Mouse (Mus musculus): ENCODE measurements around the gene Slc4a8. TPM values are rescaled to one million over a fixed set of nuclear protein-coding genes. Genes with fewer than 3 reads are reported as not detected.

Gene Slc4a8
- polyA plus RNA-seq, 1 experiment: 13.3 TPM

- no peak for TF ChIP-seq USF1 (IDR thresholded peaks at IDR 0.05; ENCODE audit: low read depth)
- TF ChIP-seq POLR2AphosphoS2 (IDR thresholded peaks at IDR 0.05; ENCODE audit: insufficient read length, low read depth): no peak
- TF ChIP-seq TCF3 (IDR thresholded peaks at IDR 0.05; ENCODE audit: insufficient read length, low read depth): no peak
- no peak for TF ChIP-seq MAX (IDR thresholded peaks at IDR 0.05; ENCODE audit: low read depth)
- TF ChIP-seq REST (IDR thresholded peaks at IDR 0.05; ENCODE audit: insufficient read depth, insufficient read length): no peak
- no peak for TF ChIP-seq CEBPB (IDR thresholded peaks at IDR 0.05; ENCODE audit: insufficient read depth, poor library complexity, severe bottlenecking)
- TF ChIP-seq POLR2A (IDR thresholded peaks at IDR 0.05; ENCODE audit: insufficient read length, low read depth): no peak
- TF ChIP-seq SRF (IDR thresholded peaks at IDR 0.05; ENCODE audit: control insufficient read depth, insufficient read length, low read depth): no peak
- TF ChIP-seq MYOD1 (IDR thresholded peaks at IDR 0.05; ENCODE audit: control insufficient read depth in 1 of 3, insufficient read length in 2 of 3, low read depth in 2 of 3): no peak
- TF ChIP-seq MYOG (IDR thresholded peaks at IDR 0.05; ENCODE audit: control insufficient read depth in 1 of 3, insufficient read depth in 1 of 3, insufficient read length in 2 of 3, low read depth in 2 of 3): no peak
- TF ChIP-seq E2F4 (IDR thresholded peaks at IDR 0.05; ENCODE audit: insufficient read depth): no peak
- no peak overlapping the region for H3K4me3 ChIP-seq
Measured at GRCm38 (mm10) chr15:100759286-100759685, 2.3 kb upstream of the Slc4a8 start.

DNA sequence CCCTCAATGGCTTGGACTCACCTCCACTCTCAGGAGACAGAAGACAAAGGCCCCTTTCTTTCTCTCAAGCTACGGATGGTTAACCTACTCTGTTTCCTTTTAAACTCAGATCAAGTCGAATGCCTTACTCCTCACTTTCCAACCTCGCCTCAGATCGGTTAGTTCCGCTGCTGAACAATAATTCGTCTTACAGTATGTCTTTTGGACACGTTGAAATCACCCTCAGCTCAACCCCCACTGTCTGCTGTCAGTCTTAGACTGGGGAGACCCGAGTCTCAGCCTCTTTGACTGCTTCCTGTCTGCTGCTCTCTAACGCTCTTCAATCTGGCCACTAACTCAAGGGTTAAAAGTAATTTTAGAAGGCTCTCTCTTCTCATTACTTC lies 520 bp upstream of the Slc4a8 start:
- H3K4me2 ChIP-seq (ENCODE audit: low read depth): peak overlapping the region; percentile 100
- H3K4me3 ChIP-seq: peak overlapping the region; percentile 37
- no peaks in the 10 kb centered on the region for H3K27me3 ChIP-seq (ENCODE audit: control insufficient read depth, insufficient read depth, insufficient read length)
- no peaks in the 10 kb centered on the region for H3K36me3 ChIP-seq (ENCODE audit: control insufficient read depth, insufficient read depth)
- no peaks in the 10 kb centered on the region for H3K79me2 ChIP-seq (ENCODE audit: control insufficient read depth, insufficient read depth)
- H3ac ChIP-seq (ENCODE audit: control insufficient read depth, insufficient read length): no peak overlapping the region
- TF ChIP-seq E2F4 (IDR thresholded peaks at IDR 0.05; ENCODE audit: insufficient read depth): no peak
- TF ChIP-seq REST (IDR thresholded peaks at IDR 0.05; ENCODE audit: insufficient read depth, insufficient read length): no peak
- TF ChIP-seq MYOD1 (IDR thresholded peaks at IDR 0.05; ENCODE audit: control insufficient read depth in 1 of 3, insufficient read length in 2 of 3, low read depth in 2 of 3): no peak
- TF ChIP-seq SRF (IDR thresholded peaks at IDR 0.05; ENCODE audit: control insufficient read depth, insufficient read length, low read depth): no peak
- no peak for TF ChIP-seq POLR2A (IDR thresholded peaks at IDR 0.05; ENCODE audit: insufficient read length, low read depth)
- no peak for TF ChIP-seq CEBPB (IDR thresholded peaks at IDR 0.05; ENCODE audit: insufficient read depth, poor library complexity, severe bottlenecking)
- no peak for TF ChIP-seq POLR2AphosphoS2 (IDR thresholded peaks at IDR 0.05; ENCODE audit: insufficient read length, low read depth)
- no peak for TF ChIP-seq TCF3 (IDR thresholded peaks at IDR 0.05; ENCODE audit: insufficient read length, low read depth)
- TF ChIP-seq MAX (IDR thresholded peaks at IDR 0.05; ENCODE audit: low read depth): no peak
- TF ChIP-seq MYOG (IDR thresholded peaks at IDR 0.05; ENCODE audit: control insufficient read depth in 1 of 3, insufficient read depth in 1 of 3, insufficient read length in 2 of 3, low read depth in 2 of 3): no peak

More at GRCm38 (mm10) chr15:100759286-100759685, 2.3 kb upstream of the Slc4a8 start:
- Histone ChIP-seq H3K79me2 (ENCODE audit: control insufficient read depth, insufficient read depth) (no peaks in the 10 kb centered on the region), H3K36me3 (ENCODE audit: control insufficient read depth, insufficient read depth) (no peaks in the 10 kb centered on the region), H3K4me2 (ENCODE audit: low read depth) (no peak overlapping the region), H3K27me3 (ENCODE audit: control insufficient read depth, insufficient read depth, insufficient read length) (no peaks in the 10 kb centered on the region), H3ac (ENCODE audit: control insufficient read depth, insufficient read length) (no peak overlapping the region)

GRCm38 (mm10) chr15:100762649-100763048 lies 1.1 kb downstream of the Slc4a8 start:
- Histone ChIP-seq H3ac (ENCODE audit: control insufficient read depth, insufficient read length) (no peak overlapping the region), H3K79me2 (ENCODE audit: control insufficient read depth, insufficient read depth) (no peaks in the 10 kb centered on the region), H3K4me3 (peak overlapping the region; percentile 37), H3K36me3 (ENCODE audit: control insufficient read depth, insufficient read depth) (no peaks in the 10 kb centered on the region), H3K27me3 (ENCODE audit: control insufficient read depth, insufficient read depth, insufficient read length) (no peaks in the 10 kb centered on the region), H3K4me2 (ENCODE audit: low read depth) (peak overlapping the region; percentile 100)
- TF ChIP-seq POLR2A (IDR thresholded peaks at IDR 0.05; ENCODE audit: insufficient read length, low read depth) (peak; percentile 22), REST (IDR thresholded peaks at IDR 0.05; ENCODE audit: insufficient read depth, insufficient read length) (no peak)

- no peak overlapping the region for H3ac ChIP-seq (ENCODE audit: control insufficient read depth, insufficient read length)
- peak overlapping the region; percentile 70 for H3K4me2 ChIP-seq (ENCODE audit: low read depth)
- TF ChIP-seq MYOD1 (IDR thresholded peaks at IDR 0.05; ENCODE audit: control insufficient read depth in 1 of 3, insufficient read length in 2 of 3, low read depth in 2 of 3) (no peak), E2F4 (IDR thresholded peaks at IDR 0.05; ENCODE audit: insufficient read depth) (no peak), POLR2AphosphoS2 (IDR thresholded peaks at IDR 0.05; ENCODE audit: insufficient read length, low read depth) (no peak), USF1 (IDR thresholded peaks at IDR 0.05; ENCODE audit: low read depth) (peak; percentile 29), CEBPB (IDR thresholded peaks at IDR 0.05; ENCODE audit: insufficient read depth, poor library complexity, severe bottlenecking) (no peak), POLR2A (IDR thresholded peaks at IDR 0.05; ENCODE audit: insufficient read length, low read depth) (no peak)
- no peaks in the 10 kb centered on the region for H3K79me2 ChIP-seq (ENCODE audit: control insufficient read depth, insufficient read depth)
- no peak overlapping the region for H3K4me3 ChIP-seq
- no peaks in the 10 kb centered on the region for H3K36me3 ChIP-seq (ENCODE audit: control insufficient read depth, insufficient read depth)
- H3K27me3 ChIP-seq (ENCODE audit: control insufficient read depth, insufficient read depth, insufficient read length): no peaks in the 10 kb centered on the region
Measured at GRCm38 (mm10) chr15:100764163-100764951, 2.8 kb downstream of the Slc4a8 start.

- no peak overlapping the region for H3K4me2 ChIP-seq (ENCODE audit: low read depth)
- H3K4me3 ChIP-seq: no peak overlapping the region
- no peak overlapping the region for H3ac ChIP-seq (ENCODE audit: control insufficient read depth, insufficient read length)
- H3K79me2 ChIP-seq (ENCODE audit: control insufficient read depth, insufficient read depth): no peaks in the 10 kb centered on the region
- no peaks in the 10 kb centered on the region for H3K36me3 ChIP-seq (ENCODE audit: control insufficient read depth, insufficient read depth)
- H3K27me3 ChIP-seq (ENCODE audit: control insufficient read depth, insufficient read depth, insufficient read length): no peaks in the 10 kb centered on the region
- TF ChIP-seq MAX (IDR thresholded peaks at IDR 0.05; ENCODE audit: low read depth) (no peak), CEBPB (IDR thresholded peaks at IDR 0.05; ENCODE audit: insufficient read depth, poor library complexity, severe bottlenecking) (no peak), E2F4 (IDR thresholded peaks at IDR 0.05; ENCODE audit: insufficient read depth) (no peak), POLR2AphosphoS2 (IDR thresholded peaks at IDR 0.05; ENCODE audit: insufficient read length, low read depth) (no peak), MYOD1 (IDR thresholded peaks at IDR 0.05; ENCODE audit: control insufficient read depth in 1 of 3, insufficient read length in 2 of 3, low read depth in 2 of 3) (no peak), TCF3 (IDR thresholded peaks at IDR 0.05; ENCODE audit: insufficient read length, low read depth) (no peak), REST (IDR thresholded peaks at IDR 0.05; ENCODE audit: insufficient read depth, insufficient read length) (no peak), USF1 (IDR thresholded peaks at IDR 0.05; ENCODE audit: low read depth) (no peak), POLR2A (IDR thresholded peaks at IDR 0.05; ENCODE audit: insufficient read length, low read depth) (no peak), TCF12 (IDR thresholded peaks at IDR 0.05; ENCODE audit: insufficient read depth, poor library complexity, severe bottlenecking) (no peak), MYOG (IDR thresholded peaks at IDR 0.05; ENCODE audit: control insufficient read depth in 1 of 3, insufficient read depth in 1 of 3, insufficient read length in 2 of 3, low read depth in 2 of 3) (no peak), SRF (IDR thresholded peaks at IDR 0.05; ENCODE audit: control insufficient read depth, insufficient read length, low read depth) (no peak)
Measured at GRCm38 (mm10) chr15:100766826-100767225, 5.3 kb downstream of the Slc4a8 start.
